Mouse (Mus musculus) CD4-positive helper T cell, adult 2 months (primary cell): ENCODE results near the gene Itpk1.

Experiments used
- DNase-seq: peaks from one replicate; pipeline ENCODE4 v3.0.0-alpha.2; 2012; ENCODE audit warnings: low read depth, missing footprints, low spot score

Itpk1 gene

DNA sequence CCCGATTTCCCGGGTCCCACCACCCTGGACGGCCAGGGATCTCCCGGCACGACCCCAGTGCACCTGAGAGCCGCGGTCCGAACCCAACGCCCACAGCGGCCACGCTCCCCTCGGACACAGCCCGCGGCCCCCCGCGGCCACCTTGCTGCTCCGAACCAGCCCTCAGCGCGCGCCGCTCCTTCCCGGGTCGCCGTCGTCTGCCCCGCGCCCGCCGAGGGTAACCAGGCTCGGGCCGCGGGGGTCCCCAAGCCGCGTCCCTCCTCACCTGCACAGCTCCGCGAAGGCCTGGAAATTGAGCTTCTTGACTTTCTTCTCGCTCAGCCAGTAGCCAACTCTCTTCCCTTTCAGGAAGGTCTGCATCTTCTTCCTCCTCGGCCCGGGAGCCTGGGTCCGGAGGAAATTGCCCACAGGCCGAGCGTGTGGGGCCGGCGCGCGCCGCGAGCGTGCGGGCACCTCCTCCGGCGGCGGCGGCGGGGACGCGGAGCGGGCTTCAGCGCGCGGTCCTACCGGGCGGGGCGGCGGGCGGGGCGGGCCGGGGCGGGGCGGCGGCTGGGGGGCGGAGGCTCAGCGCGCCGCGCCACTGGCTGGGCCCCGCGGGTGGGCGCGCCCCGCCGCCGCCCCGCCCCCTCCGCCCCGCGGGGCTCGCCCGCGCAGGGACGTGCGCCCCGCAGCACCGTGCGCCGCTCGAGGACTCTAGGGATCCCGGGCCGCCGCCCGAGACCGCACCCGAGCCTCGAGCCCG is at the start of gene Itpk1:
TSS of gene Itpk1 (minus strand) at position 474 of the 742 bp plus-strand sequence.
- no peak for DNase-seq

- no peak for DNase-seq
Measured at GRCm38 (mm10) chr12:102748256-102748655, 43.5 kb upstream of the Itpk1 start.

DNA sequence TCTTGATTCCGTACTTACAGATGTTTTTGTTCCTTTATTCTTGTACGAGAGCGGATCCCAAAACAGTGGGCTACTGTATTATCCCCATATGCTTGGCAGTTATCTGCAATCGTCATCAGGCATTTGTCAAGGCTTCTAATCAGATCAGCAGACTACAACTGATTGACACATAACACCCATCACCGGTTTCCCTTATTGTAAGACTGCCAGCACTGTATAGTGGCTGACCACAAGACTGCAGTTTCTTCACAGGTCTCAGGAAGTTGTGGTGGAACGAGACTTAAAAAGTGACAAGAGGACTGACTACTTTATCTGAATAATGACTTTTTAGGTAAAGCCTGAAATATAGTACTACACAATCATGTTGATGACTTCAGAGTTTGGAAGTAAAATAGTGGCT is 40.1 kb upstream of the Itpk1 start:
- peak; percentile 88 for DNase-seq

DNA sequence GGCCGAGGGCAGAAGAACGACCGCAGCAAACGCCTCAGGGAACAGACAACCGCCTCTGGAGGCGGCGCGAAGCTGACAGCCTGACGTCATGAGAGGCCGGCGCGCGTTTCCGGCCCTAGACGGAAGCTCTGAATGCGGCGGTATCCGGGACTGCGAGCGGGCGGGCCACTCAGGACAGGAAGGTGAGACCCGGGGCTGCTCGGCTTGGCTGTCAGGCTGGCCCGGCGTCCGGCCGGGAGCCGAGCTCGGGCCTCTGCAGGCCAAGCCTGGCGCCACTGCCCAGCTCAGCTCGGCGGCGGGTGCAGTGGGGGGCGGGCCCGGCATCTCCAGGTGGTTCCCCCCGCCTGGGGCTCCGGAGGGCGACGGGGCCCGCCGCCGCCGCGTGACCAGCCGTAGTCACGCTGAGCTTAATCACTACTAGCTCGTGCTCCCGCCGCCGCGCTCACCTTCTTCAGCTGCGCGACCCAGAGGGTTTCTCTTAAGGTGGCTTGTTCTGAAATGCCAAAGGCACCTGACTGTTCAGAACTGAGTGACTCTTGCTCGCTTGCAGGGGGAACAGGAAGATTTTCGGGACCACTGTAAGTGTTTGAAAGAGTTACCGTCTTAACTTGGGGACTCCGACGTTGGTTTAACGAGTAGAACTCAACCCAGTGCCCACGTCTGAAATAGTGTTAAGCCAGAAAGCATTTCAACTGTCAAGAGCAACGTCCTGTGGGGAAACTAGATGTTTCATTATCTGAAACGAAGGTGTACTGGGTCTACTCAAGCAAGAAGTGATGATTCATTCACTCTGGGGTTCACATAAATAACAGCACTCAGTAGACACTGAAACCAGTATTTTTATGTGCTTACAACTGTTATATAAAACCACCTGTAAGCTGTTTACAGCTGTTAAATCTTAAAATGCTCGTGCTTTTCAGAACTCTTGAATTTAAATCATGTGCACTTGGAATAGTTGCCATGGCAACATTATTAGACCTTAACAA is 39.2 kb upstream of the Itpk1 start, which contains the start of the genes Moap1 and Tmem251:
TSS of gene Moap1 (minus strand) at position 73 of the 986 bp plus-strand sequence.
TSS of gene Tmem251 (plus strand) at position 174 of the 986 bp plus-strand sequence.
- peak; percentile 94 for DNase-seq

DNA sequence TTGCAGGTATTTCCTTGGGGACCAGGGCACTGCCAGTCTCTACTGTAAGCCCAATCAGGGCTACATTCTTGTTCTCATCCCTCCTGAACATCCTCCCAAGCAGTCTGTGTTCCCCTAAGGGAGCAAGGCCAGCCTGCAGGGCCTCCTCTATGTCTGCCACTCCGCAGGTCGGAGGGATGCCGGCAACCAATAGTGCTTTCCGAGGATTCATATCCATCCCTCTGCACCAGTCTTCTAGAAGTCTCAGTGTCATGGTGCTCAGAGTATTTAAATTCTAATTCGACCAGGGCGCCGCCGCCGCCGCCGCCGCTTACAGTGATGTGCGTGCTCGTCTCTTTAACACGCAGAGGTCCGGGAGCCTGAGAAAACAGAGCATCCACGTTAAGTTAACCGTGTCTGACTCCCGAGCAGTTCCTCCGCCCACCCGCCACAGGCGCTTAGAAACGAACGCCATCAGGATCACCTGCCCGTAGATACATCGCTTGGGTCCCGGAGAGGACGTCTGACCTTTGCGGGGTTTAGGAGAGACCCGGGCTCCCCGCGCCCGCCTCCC is 38.4 kb upstream of the Itpk1 start:
- no peak for DNase-seq

GRCm38 (mm10) chr12:102742056-102742455 is 37.3 kb upstream of the Itpk1 start:
- DNase-seq: no peak

GRCm38 (mm10) chr12:102740285-102740684 is 35.6 kb upstream of the Itpk1 start:
- DNase-seq: peak; percentile 66

DNA sequence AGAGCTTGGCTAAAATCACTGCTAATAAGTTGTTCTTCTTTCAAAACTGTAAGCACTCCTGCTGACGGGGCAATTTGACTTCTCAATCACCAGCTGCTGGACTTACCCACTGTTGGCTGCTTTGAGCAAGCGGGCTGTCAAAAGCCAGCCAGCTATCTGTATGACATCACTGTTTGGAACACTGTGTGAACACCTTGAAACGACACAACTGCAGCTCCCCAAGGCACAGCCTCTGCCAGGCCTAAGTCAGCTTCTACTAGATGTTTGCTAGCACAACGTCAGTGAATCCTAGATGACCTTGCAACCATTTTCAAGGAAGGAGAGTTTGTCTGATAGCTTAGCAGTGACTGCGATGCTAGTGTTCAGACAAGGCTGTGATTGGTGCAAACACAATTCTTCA is 34.4 kb upstream of the Itpk1 start:
- no peak for DNase-seq

GRCm38 (mm10) chr12:102733381-102733780 is 28.7 kb upstream of the Itpk1 start:
- peak; percentile 73 for DNase-seq

DNA sequence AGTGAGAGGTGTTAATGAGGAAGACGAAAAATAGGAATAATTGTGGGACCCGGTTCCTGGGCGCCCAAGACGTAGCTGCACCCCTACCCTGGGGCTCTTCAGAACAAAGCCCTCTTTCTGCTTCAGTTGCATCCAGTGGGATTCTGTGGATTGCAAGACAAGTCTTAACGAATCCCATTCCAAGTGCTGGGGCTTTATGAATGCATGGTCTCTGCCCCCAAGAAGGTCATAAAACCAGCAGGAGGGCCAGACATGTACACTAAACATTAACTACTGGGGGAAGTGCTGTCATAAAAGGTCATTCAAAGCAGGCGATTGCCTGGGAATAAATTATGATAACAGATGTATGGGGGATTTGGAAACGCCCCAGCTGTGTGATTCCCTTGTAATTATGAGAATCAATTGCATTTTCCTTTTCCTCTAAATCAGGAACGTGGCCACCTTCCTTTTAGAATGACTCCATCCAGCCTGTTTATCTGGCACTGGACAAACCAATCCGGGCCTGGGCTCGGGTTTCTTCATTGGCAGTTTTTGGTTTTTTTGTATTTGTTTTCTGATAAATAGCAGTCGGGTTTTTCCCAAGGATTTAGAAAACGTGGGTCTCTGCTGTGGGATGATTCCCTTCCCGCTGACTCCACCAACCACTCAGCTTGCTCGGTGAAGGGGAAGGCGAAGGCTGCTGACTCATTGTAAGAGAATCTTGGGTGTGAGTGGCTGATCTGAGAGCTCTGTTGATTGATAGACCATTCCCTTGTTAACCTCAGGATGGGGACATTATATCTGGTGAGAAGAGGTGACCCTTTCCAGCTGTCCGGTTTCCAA is 26.3 kb upstream of the Itpk1 start:
- no peak for DNase-seq

DNA sequence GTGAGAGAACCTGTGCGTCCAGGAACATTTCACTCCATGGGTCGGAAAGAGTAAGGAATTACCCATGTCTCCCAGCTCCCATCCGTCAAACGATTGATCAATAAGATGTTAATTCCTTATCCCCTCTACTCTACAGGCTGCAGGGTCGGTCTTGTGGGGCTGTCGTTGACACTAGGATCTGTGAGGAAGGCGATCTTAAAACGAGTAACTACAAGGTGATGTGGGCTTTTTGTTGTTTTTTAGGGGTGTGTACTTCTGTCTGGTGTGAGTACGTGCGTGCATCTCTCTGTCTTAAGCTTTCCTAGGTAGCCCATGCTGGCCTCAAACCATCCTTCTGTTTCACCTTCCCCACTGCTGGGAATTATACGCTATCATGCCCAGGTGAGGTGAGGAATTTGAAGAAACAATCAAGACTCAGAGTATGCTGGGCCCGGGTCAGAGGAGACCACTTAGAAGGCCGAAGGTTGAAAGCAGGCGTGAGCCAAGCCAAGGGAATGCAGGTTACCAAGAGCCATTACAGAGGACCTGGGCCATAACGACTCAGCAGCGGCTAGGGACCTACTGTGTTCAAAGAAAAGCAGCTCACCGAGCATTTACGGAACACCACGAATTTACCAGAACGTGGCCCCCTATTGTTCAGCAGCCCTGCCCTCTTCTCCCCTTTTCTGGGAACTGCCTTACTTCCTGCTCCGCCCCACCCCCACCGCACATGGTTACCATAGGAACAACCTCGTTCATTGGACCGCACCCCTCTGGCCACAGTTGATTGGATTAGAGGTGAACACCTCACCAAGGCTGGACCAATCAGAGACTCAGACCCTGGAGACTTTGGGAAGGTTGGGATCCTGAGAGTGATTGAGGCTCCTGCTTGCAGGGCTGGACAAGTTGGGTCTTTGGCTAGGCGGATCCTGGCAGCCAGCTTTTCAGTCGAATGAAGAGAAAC is 25.4 kb upstream of the Itpk1 start:
- DNase-seq: peak; percentile 40

- peak; percentile 74 for DNase-seq
Measured at GRCm38 (mm10) chr12:102725761-102726175, 21.0 kb upstream of the Itpk1 start.

GRCm38 (mm10) chr12:102725146-102725545 is 20.4 kb upstream of the Itpk1 start:
- DNase-seq: peak; percentile 78

DNA sequence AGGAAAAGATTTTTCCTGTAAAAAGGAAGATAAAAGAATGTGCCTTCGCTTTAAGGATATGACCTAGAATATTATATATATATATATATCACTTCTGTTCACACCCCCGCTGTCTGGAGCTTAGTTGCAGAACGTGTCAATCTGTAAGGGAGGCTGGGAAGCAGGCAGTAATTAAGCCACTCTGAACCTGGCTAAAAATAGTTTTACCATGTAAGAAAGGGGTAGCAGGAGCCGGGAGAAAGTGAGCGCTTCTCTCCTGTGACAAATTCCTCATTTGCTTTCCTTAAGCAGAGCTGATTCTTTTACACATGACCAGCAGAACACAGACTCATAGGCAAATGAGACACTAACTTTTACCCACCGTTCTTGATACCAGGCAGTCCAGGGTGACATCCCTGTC is 19.1 kb upstream of the Itpk1 start:
- DNase-seq: no peak

DNA sequence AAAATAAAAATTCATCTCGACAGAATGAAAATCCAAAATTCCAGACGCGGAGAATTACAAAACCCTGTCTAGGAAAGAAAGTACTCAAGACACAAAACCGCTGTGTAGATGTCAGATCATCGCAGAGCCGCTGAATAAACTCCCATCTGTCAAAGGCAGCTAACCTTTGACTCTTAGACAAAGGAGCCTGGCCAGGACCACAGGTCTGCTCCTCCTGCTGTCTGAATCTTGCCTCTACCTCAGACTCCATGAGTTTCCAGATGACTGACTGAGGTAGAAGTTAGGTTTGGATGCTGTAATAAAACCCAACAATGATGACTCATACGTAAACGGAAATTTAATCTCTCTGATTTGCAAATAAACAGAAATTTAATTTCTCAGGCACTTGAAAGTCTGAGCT is 18.2 kb upstream of the Itpk1 start:
- DNase-seq: no peak

DNA sequence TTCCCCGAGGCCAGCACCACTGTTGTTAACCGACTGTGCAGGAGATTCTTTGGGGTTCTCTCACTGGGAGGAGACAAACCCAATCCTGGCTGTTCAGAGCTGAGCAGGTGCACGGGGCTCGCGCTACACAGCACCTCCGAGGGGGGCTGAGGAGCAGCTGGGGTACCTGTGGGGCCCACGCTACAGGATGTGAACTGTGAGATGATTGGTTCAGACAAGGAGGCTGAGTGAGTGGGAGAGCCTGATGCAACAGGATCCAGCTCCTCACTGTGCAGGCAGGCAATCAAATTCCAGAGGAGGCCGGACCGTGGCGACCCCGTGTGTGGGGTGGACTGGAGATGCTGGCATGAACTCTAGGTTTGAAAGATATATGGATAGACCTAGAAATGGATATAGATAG is 17.7 kb upstream of the Itpk1 start:
- no peak for DNase-seq

- peak; percentile 62 for DNase-seq
Measured at GRCm38 (mm10) chr12:102719552-102720315, 15.0 kb upstream of the Itpk1 start.

- DNase-seq: no peak
Measured at GRCm38 (mm10) chr12:102714654-102715395, 10.1 kb upstream of the Itpk1 start.

DNA sequence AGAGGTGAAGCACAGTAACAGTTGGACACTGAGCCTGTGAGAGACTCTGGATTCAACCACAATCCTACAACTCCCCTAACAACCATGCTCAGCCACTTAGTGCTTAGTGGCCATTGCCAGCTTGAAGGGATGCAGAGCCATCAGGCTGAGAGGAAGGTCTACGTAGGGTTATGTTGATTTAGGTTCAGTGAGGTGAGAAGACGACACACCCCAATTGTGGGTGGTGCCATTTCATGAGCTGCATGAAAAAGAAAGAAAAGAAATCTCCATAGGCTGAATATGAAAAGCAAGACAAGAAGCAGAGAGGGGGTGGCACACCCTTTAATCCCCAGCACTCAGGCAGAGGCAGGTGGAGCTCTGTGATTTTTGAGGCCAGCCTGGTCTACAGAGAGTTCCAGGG is 9.4 kb upstream of the Itpk1 start:
- DNase-seq: no peak
